Mouse (Mus musculus): Measurements from ENCODE around the gene E2f7. TPM values are rescaled to one million over a fixed set of nuclear protein-coding genes. Genes with fewer than 3 reads are reported as not detected.
A peak's percentile ranks its signal among the peaks of the same experiment; 100 is the strongest.

E2f7 gene
- polyA plus RNA-seq, 1 experiment from 2014 or later, result 12.0 TPM

GRCm38 (mm10) chr10:110811209-110811861, 66.1 kb downstream of the E2f7 start:
- ATAC-seq, result no peak
- no peak overlapping the region for H3K4me3 ChIP-seq

DNA sequence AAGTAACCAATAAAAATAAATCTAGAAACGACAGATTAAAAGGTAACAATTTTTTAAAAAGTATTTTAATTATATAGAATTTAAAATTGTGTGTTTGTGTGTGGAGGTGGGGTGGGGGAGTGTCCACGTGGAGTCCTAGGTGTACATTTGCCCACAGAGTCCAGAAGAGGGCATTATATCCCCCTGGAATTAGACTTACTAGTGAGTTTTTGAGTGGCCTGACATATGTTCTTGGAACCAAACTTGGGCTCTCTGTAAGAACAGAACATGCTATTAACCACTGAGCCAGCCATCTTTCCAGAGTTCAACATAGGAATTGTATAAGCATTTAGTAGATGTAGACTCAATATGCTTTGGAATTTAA, 66.6 kb downstream of the E2f7 start:
- H3K4me1 ChIP-seq, result no peaks in the 10 kb centered on the region
- no peak for ATAC-seq
- H3K27me3 ChIP-seq (replicated peaks), result no peaks in the 10 kb centered on the region
- H3K9ac ChIP-seq, result no peak overlapping the region
- no peaks in the 10 kb centered on the region for H3K9me3 ChIP-seq (replicated peaks)
- 42% methylated on average over 2 of the region's 2 CpGs for WGBS (ENCODE audit: insufficient replicate concordance)
- H3K4me2 ChIP-seq, result no peak overlapping the region
- H3K27ac ChIP-seq, result no peak overlapping the region
- H3K36me3 ChIP-seq, result no peaks in the 10 kb centered on the region
- no peak overlapping the region for H3K4me3 ChIP-seq

More at GRCm38 (mm10) chr10:110811209-110811861, 66.1 kb downstream of the E2f7 start:
- WGBS (ENCODE audit: insufficient replicate concordance), result 67% methylated on average over 10 of the region's 10 CpGs
- Histone ChIP-seq H3K4me1 (no peaks in the 10 kb centered on the region), H3K4me2 (no peak overlapping the region), H3K9me3 (replicated peaks) (no peaks in the 10 kb centered on the region), H3K27ac (no peak overlapping the region), H3K36me3 (no peaks in the 10 kb centered on the region), H3K9ac (no peak overlapping the region), H3K27me3 (replicated peaks) (no peaks in the 10 kb centered on the region)

DNA sequence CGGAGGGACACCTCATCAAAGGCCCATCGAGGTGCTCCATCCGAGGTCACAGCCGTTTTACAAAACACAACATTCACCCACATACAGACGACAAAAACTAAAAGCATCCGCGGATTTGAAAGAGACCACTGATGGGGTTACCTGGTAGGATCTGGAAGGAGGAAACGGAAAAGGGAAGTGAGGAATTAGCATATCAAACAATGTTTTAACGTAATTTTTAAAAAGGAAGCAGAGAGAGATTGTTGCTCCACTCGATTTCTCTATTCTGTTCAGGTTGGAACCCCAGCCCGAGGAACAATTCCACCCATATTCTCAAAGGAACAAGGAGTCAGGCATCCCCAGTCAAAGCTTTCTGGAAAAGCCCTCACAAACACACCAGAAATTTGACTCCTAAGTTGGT, 75.9 kb downstream of the E2f7 start:
- Histone ChIP-seq H3K27ac (no peak overlapping the region), H3K9ac (no peak overlapping the region), H3K4me3 (no peak overlapping the region), H3K27me3 (replicated peaks) (no peaks in the 10 kb centered on the region), H3K9me3 (replicated peaks) (no peaks in the 10 kb centered on the region), H3K36me3 (no peaks in the 10 kb centered on the region), H3K4me1 (no peaks in the 10 kb centered on the region), H3K4me2 (no peak overlapping the region)
- WGBS (ENCODE audit: insufficient replicate concordance), result 62% methylated on average over 11 of the region's 11 CpGs
- ATAC-seq, result no peak

DNA sequence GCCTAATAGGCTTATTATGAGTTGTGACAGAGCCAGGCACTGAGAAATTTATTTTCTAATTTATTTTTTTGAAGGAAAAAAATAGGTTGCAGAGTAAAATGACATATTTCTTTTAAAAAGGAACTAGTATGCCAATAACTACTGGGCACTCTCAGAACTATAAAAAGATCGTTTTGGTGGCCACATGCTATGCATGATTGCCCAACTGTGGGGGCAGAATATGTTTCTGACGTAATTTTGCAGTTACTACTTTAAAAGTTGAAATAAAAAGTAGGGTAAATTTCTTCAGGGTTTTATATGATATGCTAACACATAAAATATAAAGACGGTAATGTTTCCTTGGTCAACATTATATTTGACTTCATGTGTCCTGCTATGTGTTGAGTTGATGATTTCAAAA, 76.5 kb downstream of the E2f7 start:
- 62% methylated on average over 3 of the region's 3 CpGs for WGBS (ENCODE audit: insufficient replicate concordance)
- ATAC-seq, result no peak
- no peak overlapping the region for H3K9ac ChIP-seq
- no peak overlapping the region for H3K27ac ChIP-seq
- H3K4me1 ChIP-seq, result no peaks in the 10 kb centered on the region
- no peaks in the 10 kb centered on the region for H3K27me3 ChIP-seq (replicated peaks)
- H3K4me3 ChIP-seq, result no peak overlapping the region
- no peak overlapping the region for H3K4me2 ChIP-seq
- H3K9me3 ChIP-seq (replicated peaks), result no peaks in the 10 kb centered on the region
- no peaks in the 10 kb centered on the region for H3K36me3 ChIP-seq

DNA sequence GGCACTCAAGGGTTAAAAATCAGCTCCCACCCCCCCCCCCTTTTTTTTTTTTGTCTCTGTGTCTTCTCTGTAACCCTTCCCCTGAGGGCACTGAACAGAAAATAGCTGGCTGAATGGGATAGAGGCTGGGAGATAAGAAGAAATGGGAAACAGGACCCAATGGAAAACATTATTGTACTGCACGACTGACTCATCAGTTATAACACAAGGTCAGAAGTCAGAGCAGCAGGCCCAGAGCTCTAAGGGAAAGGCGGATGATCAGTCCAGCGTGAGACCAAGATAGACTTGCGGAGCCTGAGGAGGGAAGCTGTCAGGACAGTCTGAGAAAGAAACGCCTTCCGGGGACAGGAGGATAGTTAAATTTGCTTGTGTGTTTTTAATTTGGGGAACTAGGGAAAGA, 87.1 kb downstream of the E2f7 start:
- Histone ChIP-seq H3K27me3 (replicated peaks) (no peaks in the 10 kb centered on the region), H3K9ac (no peak overlapping the region), H3K9me3 (replicated peaks) (no peaks in the 10 kb centered on the region), H3K4me2 (no peak overlapping the region), H3K4me3 (no peak overlapping the region), H3K27ac (no peak overlapping the region), H3K4me1 (no peaks in the 10 kb centered on the region), H3K36me3 (no peaks in the 10 kb centered on the region)
- 0 out of 2 replicates have a peak, but pooled peaks have one; percentile 37 for ATAC-seq
- 47% methylated on average over 6 of the region's 6 CpGs for whole genome bisulfite sequencing (ENCODE audit: insufficient replicate concordance)

GRCm38 (mm10) chr10:110835115-110835806, 90.0 kb downstream of the E2f7 start:
- H3K4me3 ChIP-seq, result no peak overlapping the region
- no peaks in the 10 kb centered on the region for H3K36me3 ChIP-seq
- 55% methylated on average over 6 of the region's 6 CpGs for WGBS (ENCODE audit: insufficient replicate concordance)
- no peak for ATAC-seq
- H3K4me1 ChIP-seq, result no peaks in the 10 kb centered on the region
- no peak overlapping the region for H3K27ac ChIP-seq
- H3K9me3 ChIP-seq (replicated peaks), result no peaks in the 10 kb centered on the region
- H3K9ac ChIP-seq, result no peak overlapping the region
- no peaks in the 10 kb centered on the region for H3K27me3 ChIP-seq (replicated peaks)
- H3K4me2 ChIP-seq, result no peak overlapping the region

Other genes starting within 250 kb of the E2f7 start
- 26.2 and 27.5 TPM in 2 replicates for gene Csrp2, start 174.3 kb downstream of the E2f7 start, polyA plus RNA-seq (2016; fragmentation: Nextera tagmentation; extraction: Ambion mirVana)

Measured in liver, embryonic 12.5 days (tissue).